Mouse (Mus musculus): ENCODE data around the gene Trim11. TPM values are rescaled to one million over a fixed set of nuclear protein-coding genes. Genes with fewer than 3 reads are reported as not detected.
A peak's percentile ranks its signal among the peaks of the same experiment; 100 is the strongest.

The Trim11 gene
- polyA plus RNA-seq, 1 experiment from 2014 or later = 18.2 TPM

DNA sequence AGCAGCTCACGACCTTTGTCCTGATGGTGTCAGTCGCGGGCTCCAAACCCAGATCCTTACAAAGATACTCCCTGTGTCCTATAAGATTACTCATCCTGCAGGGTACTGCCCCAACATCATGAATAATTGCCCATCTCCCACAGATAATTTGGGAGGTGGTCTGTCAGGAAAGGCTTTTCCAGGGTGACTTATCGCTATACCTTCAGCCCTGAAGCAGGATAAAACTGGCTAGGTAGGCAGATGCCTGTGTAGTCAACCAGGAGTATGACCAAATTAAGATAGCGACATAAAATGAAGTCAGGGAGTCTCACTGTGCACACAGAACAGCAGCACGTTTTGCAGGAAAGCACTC, 38.8 kb upstream of the Trim11 start:
- Histone ChIP-seq H3K27ac (ENCODE audit: low read depth) (peak overlapping the region; percentile 65; the same call in 1 of the 2 replicates), H3K9ac (peak overlapping the region; percentile 91), H3K4me1 (ENCODE audit: insufficient read depth) (peaks cover 4% of the 10 kb centered on the region; the same call in 1 of the 2 replicates), H3K36me3 (ENCODE audit: insufficient read depth) (peaks cover 24% of the 10 kb centered on the region), H3K9me3 (ENCODE audit: low read depth, low read length) (no peaks in the 10 kb centered on the region), H3K27me3 (ENCODE audit: insufficient read depth, low read length) (no peaks in the 10 kb centered on the region), H3K4me2 (peak overlapping the region; percentile 92), H3K4me3 (ENCODE audit: low read depth, low read length) (peak overlapping the region; percentile 94)
- DNase-seq (no peak), ATAC-seq (ENCODE audit: insufficient read depth) (no peak)
- no peak for TF ChIP-seq CTCF (IDR thresholded peaks at IDR 0.05; ENCODE audit: low read depth)
- 17% methylated on average over 6 of the region's 6 CpGs for WGBS

GRCm38 (mm10) chr11:58944136-58944535, 33.8 kb upstream of the Trim11 start:
- H3K4me3 ChIP-seq (ENCODE audit: low read depth, low read length) = no peak overlapping the region
- WGBS = 74% methylated on average over 5 of the region's 5 CpGs
- H3K27me3 ChIP-seq (ENCODE audit: insufficient read depth, low read length) = peaks cover 9% of the 10 kb centered on the region; the same call in 1 of the 2 replicates
- DNase-seq = no peak
- no peak overlapping the region for H3K9ac ChIP-seq
- no peaks in the 10 kb centered on the region for H3K9me3 ChIP-seq (ENCODE audit: low read depth, low read length)
- no peak overlapping the region for H3K27ac ChIP-seq (ENCODE audit: low read depth)
- no peak overlapping the region for H3K4me2 ChIP-seq
- TF ChIP-seq CTCF (IDR thresholded peaks at IDR 0.05; ENCODE audit: low read depth) = no peak
- H3K4me1 ChIP-seq (ENCODE audit: insufficient read depth) = no peaks in the 10 kb centered on the region
- no peaks in the 10 kb centered on the region for H3K36me3 ChIP-seq (ENCODE audit: insufficient read depth)
- ATAC-seq (ENCODE audit: insufficient read depth) = no peak

DNA sequence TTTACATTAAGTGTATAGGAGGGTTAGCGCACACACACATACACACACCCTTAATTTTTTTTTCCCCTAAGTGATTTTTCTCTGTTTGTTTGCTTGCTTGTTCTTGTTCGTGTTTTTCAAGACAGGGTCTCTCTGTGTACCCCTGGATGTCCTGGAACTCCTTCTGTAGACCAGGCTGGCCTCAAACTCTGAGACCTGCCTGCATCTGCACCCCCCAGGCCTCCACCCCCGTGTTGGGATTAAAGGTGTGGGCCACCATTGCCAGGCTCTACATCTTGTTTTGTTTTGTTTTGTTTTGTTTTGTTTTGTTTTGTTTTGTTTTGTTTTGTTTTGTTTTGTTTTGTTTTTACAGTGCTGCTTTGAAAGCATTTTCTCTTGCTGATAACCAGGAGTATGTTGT, 30.6 kb upstream of the Trim11 start:
- ATAC-seq (ENCODE audit: insufficient read depth) = no peak
- TF ChIP-seq CTCF (IDR thresholded peaks at IDR 0.05; ENCODE audit: low read depth) = no peak
- Histone ChIP-seq H3K9me3 (ENCODE audit: low read depth, low read length) (no peaks in the 10 kb centered on the region), H3K4me2 (no peak overlapping the region), H3K27me3 (ENCODE audit: insufficient read depth, low read length) (peaks cover 34% of the 10 kb centered on the region), H3K4me1 (ENCODE audit: insufficient read depth) (no peaks in the 10 kb centered on the region), H3K9ac (no peak overlapping the region), H3K4me3 (ENCODE audit: low read depth, low read length) (no peak overlapping the region), H3K36me3 (ENCODE audit: insufficient read depth) (no peaks in the 10 kb centered on the region), H3K27ac (ENCODE audit: low read depth) (no peak overlapping the region)
- no peak for DNase-seq
- WGBS = 82% methylated on average over 3 of the region's 3 CpGs

- Histone ChIP-seq H3K9ac (peak overlapping the region; percentile 13; the same call in 1 of the 2 replicates), H3K27me3 (ENCODE audit: insufficient read depth, low read length) (peaks cover 34% of the 10 kb centered on the region), H3K4me1 (ENCODE audit: insufficient read depth) (no peaks in the 10 kb centered on the region), H3K36me3 (ENCODE audit: insufficient read depth) (no peaks in the 10 kb centered on the region), H3K9me3 (ENCODE audit: low read depth, low read length) (no peaks in the 10 kb centered on the region), H3K27ac (ENCODE audit: low read depth) (peak overlapping the region; percentile 88), H3K4me2 (peak overlapping the region; percentile 60), H3K4me3 (ENCODE audit: low read depth, low read length) (peak overlapping the region; percentile 38)
- TF ChIP-seq CTCF (IDR thresholded peaks at IDR 0.05; ENCODE audit: low read depth) = no peak
- DNase-seq (peak; percentile 60), ATAC-seq (ENCODE audit: insufficient read depth) (no peak)
- 12% methylated on average over 23 of the region's 23 CpGs for WGBS
These were observed 29.9 kb upstream of the Trim11 start for GRCm38 (mm10) chr11:58947798-58948528.

- Histone ChIP-seq H3K4me3 (ENCODE audit: low read depth, low read length) (peak within 1 kb of the TSS; percentile 38), H3K36me3 (ENCODE audit: insufficient read depth) (no peaks in the 10 kb centered on the region), H3K4me1 (ENCODE audit: insufficient read depth) (no peaks in the 10 kb centered on the region), H3K27me3 (ENCODE audit: insufficient read depth, low read length) (peaks cover 34% of the 10 kb centered on the region), H3K27ac (ENCODE audit: low read depth) (peak within 1 kb of the TSS; percentile 88), H3K4me2 (peak within 1 kb of the TSS; percentile 60), H3K9me3 (ENCODE audit: low read depth, low read length) (no peaks in the 10 kb centered on the region), H3K9ac (peak within 1 kb of the TSS; percentile 44)
- ATAC-seq (ENCODE audit: insufficient read depth) = peak; percentile 79
- WGBS = under 1% methylated on average over 48 of the region's 48 CpGs
- peak; percentile 79 for DNase-seq
- no peak for TF ChIP-seq CTCF (IDR thresholded peaks at IDR 0.05; ENCODE audit: low read depth)
These were observed 29.1 kb upstream of the Trim11 start, which contains the start of gene Hist3h2ba for GRCm38 (mm10) chr11:58948542-58949479. Gene Hist3h2ba, plus strand, starts transcription at chr11:58948920.

GRCm38 (mm10) chr11:58949480-58950431, 28.1 kb upstream of the Trim11 start:
- TF ChIP-seq CTCF (IDR thresholded peaks at IDR 0.05; ENCODE audit: low read depth) = no peak
- Histone ChIP-seq H3K4me1 (ENCODE audit: insufficient read depth) (no peaks in the 10 kb centered on the region), H3K4me2 (peak overlapping the region; percentile 60), H3K27me3 (ENCODE audit: insufficient read depth, low read length) (peaks cover 34% of the 10 kb centered on the region), H3K9me3 (ENCODE audit: low read depth, low read length) (no peaks in the 10 kb centered on the region), H3K9ac (peak overlapping the region; percentile 44), H3K36me3 (ENCODE audit: insufficient read depth) (no peaks in the 10 kb centered on the region), H3K27ac (ENCODE audit: low read depth) (peak overlapping the region; percentile 88), H3K4me3 (ENCODE audit: low read depth, low read length) (peak overlapping the region; percentile 38)
- WGBS = 9% methylated on average over 20 of the region's 20 CpGs
- ATAC-seq (ENCODE audit: insufficient read depth) (peak; percentile 28; the same call in 1 of the 2 replicates), DNase-seq (peak; percentile 57)
